Mouse (Mus musculus): ENCODE results near the gene Rxra.

The Rxra gene

GRCm38 (mm10) chr2:27676106-27676477 lies at the start of gene Rxra:
Gene Rxra, plus strand, starts transcription at chr2:27676440.
- peak; percentile 66 for DNase-seq (ENCODE audit: low spot score)

GRCm38 (mm10) chr2:27626604-27627003 lies 49.6 kb upstream of the Rxra start:
- DNase-seq (ENCODE audit: low spot score): no peak

GRCm38 (mm10) chr2:27630601-27631285 lies 45.5 kb upstream of the Rxra start:
- DNase-seq (ENCODE audit: low spot score): no peak

- no peak for DNase-seq (ENCODE audit: low spot score)
Observed at GRCm38 (mm10) chr2:27633471-27633870, 42.8 kb upstream of the Rxra start.

GRCm38 (mm10) chr2:27634018-27634417 lies 42.2 kb upstream of the Rxra start:
- no peak for DNase-seq (ENCODE audit: low spot score)

GRCm38 (mm10) chr2:27635147-27635738 lies 41.0 kb upstream of the Rxra start:
- DNase-seq (ENCODE audit: low spot score): no peak

GRCm38 (mm10) chr2:27636796-27637195 lies 39.4 kb upstream of the Rxra start:
- DNase-seq (ENCODE audit: low spot score): no peak

- DNase-seq (ENCODE audit: low spot score): no peak
Observed at GRCm38 (mm10) chr2:27637281-27637896, 38.9 kb upstream of the Rxra start.

GRCm38 (mm10) chr2:27639631-27640334 lies 36.5 kb upstream of the Rxra start:
- DNase-seq (ENCODE audit: low spot score): no peak

GRCm38 (mm10) chr2:27640900-27641479 lies 35.2 kb upstream of the Rxra start:
- no peak for DNase-seq (ENCODE audit: low spot score)

GRCm38 (mm10) chr2:27644547-27645120 lies 31.6 kb upstream of the Rxra start:
- no peak for DNase-seq (ENCODE audit: low spot score)

GRCm38 (mm10) chr2:27645471-27645870 lies 30.8 kb upstream of the Rxra start:
- DNase-seq (ENCODE audit: low spot score): no peak

GRCm38 (mm10) chr2:27649862-27650661 lies 26.2 kb upstream of the Rxra start:
- DNase-seq (ENCODE audit: low spot score): no peak

- no peak for DNase-seq (ENCODE audit: low spot score)
Observed at GRCm38 (mm10) chr2:27650991-27651390, 25.2 kb upstream of the Rxra start.

- no peak for DNase-seq (ENCODE audit: low spot score)
Observed at GRCm38 (mm10) chr2:27653496-27654030, 22.7 kb upstream of the Rxra start.

- DNase-seq (ENCODE audit: low spot score): no peak
Observed at GRCm38 (mm10) chr2:27654321-27655232, 21.7 kb upstream of the Rxra start.

GRCm38 (mm10) chr2:27656576-27656975 lies 19.7 kb upstream of the Rxra start:
- DNase-seq (ENCODE audit: low spot score): no peak

- DNase-seq (ENCODE audit: low spot score): no peak
Observed at GRCm38 (mm10) chr2:27665284-27665683, 11.0 kb upstream of the Rxra start.

- no peak for DNase-seq (ENCODE audit: low spot score)
Observed at GRCm38 (mm10) chr2:27666719-27667118, 9.5 kb upstream of the Rxra start.

GRCm38 (mm10) chr2:27667677-27668076 lies 8.6 kb upstream of the Rxra start:
- no peak for DNase-seq (ENCODE audit: low spot score)
